Mouse (Mus musculus): ENCODE results near the gene Cpne1. TPM values are rescaled to one million over a fixed set of nuclear protein-coding genes. Genes with fewer than 3 reads are reported as not detected.
"Not testable (repeated sequence)": the region's sequence is repeated elsewhere in the genome, so short reads cannot be mapped to it uniquely, and the experiment has no call there.

The Cpne1 gene
- polyA plus RNA-seq, 1 experiment from 2014 or later: 36.2 TPM

- Histone ChIP-seq H3K9me3 (replicated peaks) (no peaks in the 10 kb centered on the region), H3K4me3 (no peak overlapping the region), H3K9ac (no peak overlapping the region), H3K27me3 (replicated peaks) (no peaks in the 10 kb centered on the region), H3K36me3 (peaks cover 56% of the 10 kb centered on the region), H3K4me2 (no peak overlapping the region), H3K27ac (no peak overlapping the region), H3K4me1 (no peaks in the 10 kb centered on the region)
- WGBS (ENCODE audit: insufficient replicate concordance): 81% methylated on average over 5 of the region's 5 CpGs
- ATAC-seq: no peak
Measured at GRCm38 (mm10) chr2:156123731-156124130, 12.0 kb upstream of the Cpne1 start.

- peaks cover 18% of the 10 kb centered on the region for H3K36me3 ChIP-seq
- no peaks in the 10 kb centered on the region for H3K9me3 ChIP-seq (replicated peaks)
- no peaks in the 10 kb centered on the region for H3K27me3 ChIP-seq (replicated peaks)
- H3K4me1 ChIP-seq: no peaks in the 10 kb centered on the region
- ATAC-seq: no peak
- no peak overlapping the region for H3K9ac ChIP-seq
- no peak overlapping the region for H3K4me2 ChIP-seq
- H3K27ac ChIP-seq: no peak overlapping the region
- no peak overlapping the region for H3K4me3 ChIP-seq
Measured at GRCm38 (mm10) chr2:156119566-156119965, 7.8 kb upstream of the Cpne1 start.

- peak overlapping the region; percentile 79 for H3K4me2 ChIP-seq
- peaks cover 36% of the 10 kb centered on the region for H3K4me1 ChIP-seq
- H3K27me3 ChIP-seq (replicated peaks); ATAC-seq; H3K9me3 ChIP-seq (replicated peaks): not testable (repeated sequence)
- 13% methylated on average over 5 of the region's 5 CpGs for WGBS (ENCODE audit: insufficient replicate concordance)
- H3K27ac ChIP-seq: peak overlapping the region; percentile 91
- H3K36me3 ChIP-seq: peaks cover 13% of the 10 kb centered on the region; the same call in 1 of the 2 replicates
- peak overlapping the region; percentile 95 for H3K4me3 ChIP-seq
- H3K9ac ChIP-seq: peak overlapping the region; percentile 94
Measured at GRCm38 (mm10) chr2:156112080-156112423, 287 bp upstream of the Cpne1 start.

- peaks cover 22% of the 10 kb centered on the region; the same call in 1 of the 2 replicates for H3K36me3 ChIP-seq
- peak overlapping the region; percentile 91 for H3K27ac ChIP-seq
- 3% methylated on average over 16 of the region's 16 CpGs for WGBS (ENCODE audit: insufficient replicate concordance)
- ATAC-seq: peak; percentile 73
- peaks cover 45% of the 10 kb centered on the region for H3K4me1 ChIP-seq
- no peaks in the 10 kb centered on the region for H3K9me3 ChIP-seq (replicated peaks)
- H3K4me3 ChIP-seq: peak overlapping the region; percentile 95
- no peaks in the 10 kb centered on the region for H3K27me3 ChIP-seq (replicated peaks)
- H3K4me2 ChIP-seq: peak overlapping the region; percentile 79
- peak overlapping the region; percentile 94 for H3K9ac ChIP-seq
Measured at GRCm38 (mm10) chr2:156110627-156111357, 973 bp downstream of the Cpne1 start.

- ATAC-seq: no peak
- Histone ChIP-seq H3K36me3 (peaks cover 64% of the 10 kb centered on the region), H3K4me1 (peaks cover 3% of the 10 kb centered on the region; the same call in 1 of the 2 replicates), H3K9me3 (replicated peaks) (no peaks in the 10 kb centered on the region), H3K4me3 (no peak overlapping the region), H3K4me2 (no peak overlapping the region), H3K9ac (no peak overlapping the region), H3K27me3 (replicated peaks) (no peaks in the 10 kb centered on the region), H3K27ac (no peak overlapping the region)
- WGBS (ENCODE audit: insufficient replicate concordance): 86% methylated on average over 5 of the region's 5 CpGs
Measured at GRCm38 (mm10) chr2:156091926-156092325, 19.8 kb downstream of the Cpne1 start.

GRCm38 (mm10) chr2:156089799-156090198 lies 22.0 kb downstream of the Cpne1 start:
- ATAC-seq: no peak
- Histone ChIP-seq H3K4me1 (peaks cover 7% of the 10 kb centered on the region), H3K27ac (no peak overlapping the region), H3K9ac (no peak overlapping the region), H3K4me3 (no peak overlapping the region), H3K36me3 (peaks cover 43% of the 10 kb centered on the region), H3K4me2 (no peak overlapping the region), H3K9me3 (replicated peaks) (no peaks in the 10 kb centered on the region), H3K27me3 (replicated peaks) (no peaks in the 10 kb centered on the region)
- WGBS (ENCODE audit: insufficient replicate concordance): 95% methylated on average over 1 of the region's 1 CpGs

GRCm38 (mm10) chr2:156087391-156088110 lies 24.2 kb downstream of the Cpne1 start:
- Histone ChIP-seq H3K9me3 (replicated peaks) (no peaks in the 10 kb centered on the region), H3K27me3 (replicated peaks) (no peaks in the 10 kb centered on the region), H3K4me3 (no peak overlapping the region), H3K4me1 (peaks cover 18% of the 10 kb centered on the region), H3K9ac (no peak overlapping the region), H3K4me2 (no peak overlapping the region), H3K36me3 (peaks cover 36% of the 10 kb centered on the region), H3K27ac (no peak overlapping the region)
- ATAC-seq: no peak
- WGBS (ENCODE audit: insufficient replicate concordance): 70% methylated on average over 7 of the region's 7 CpGs

GRCm38 (mm10) chr2:156084541-156084940 lies 27.2 kb downstream of the Cpne1 start:
- no peak overlapping the region for H3K4me2 ChIP-seq
- no peak overlapping the region for H3K27ac ChIP-seq
- peaks cover 11% of the 10 kb centered on the region for H3K36me3 ChIP-seq
- no peak overlapping the region for H3K4me3 ChIP-seq
- H3K9me3 ChIP-seq (replicated peaks): no peaks in the 10 kb centered on the region
- no peaks in the 10 kb centered on the region for H3K27me3 ChIP-seq (replicated peaks)
- no peak overlapping the region for H3K9ac ChIP-seq
- peaks cover 20% of the 10 kb centered on the region for H3K4me1 ChIP-seq
- no peak for ATAC-seq
- 80% methylated on average over 3 of the region's 3 CpGs for WGBS (ENCODE audit: insufficient replicate concordance)

GRCm38 (mm10) chr2:156080391-156080790 lies 31.4 kb downstream of the Cpne1 start:
- no peak overlapping the region for H3K27ac ChIP-seq
- no peak for ATAC-seq
- no peaks in the 10 kb centered on the region for H3K9me3 ChIP-seq (replicated peaks)
- no peak overlapping the region for H3K4me3 ChIP-seq
- peaks cover 40% of the 10 kb centered on the region for H3K36me3 ChIP-seq
- H3K4me2 ChIP-seq: no peak overlapping the region
- H3K27me3 ChIP-seq (replicated peaks): no peaks in the 10 kb centered on the region
- no peak overlapping the region for H3K9ac ChIP-seq
- peaks cover 16% of the 10 kb centered on the region for H3K4me1 ChIP-seq
- 92% methylated on average over 7 of the region's 7 CpGs for WGBS (ENCODE audit: insufficient replicate concordance)

GRCm38 (mm10) chr2:156079674-156080073 lies 32.1 kb downstream of the Cpne1 start:
- Histone ChIP-seq H3K27me3 (replicated peaks) (no peaks in the 10 kb centered on the region), H3K9me3 (replicated peaks) (no peaks in the 10 kb centered on the region), H3K9ac (no peak overlapping the region), H3K36me3 (peaks cover 47% of the 10 kb centered on the region), H3K4me3 (no peak overlapping the region), H3K27ac (no peak overlapping the region), H3K4me2 (no peak overlapping the region), H3K4me1 (peaks cover 12% of the 10 kb centered on the region)
- no peak for ATAC-seq
- WGBS (ENCODE audit: insufficient replicate concordance): 69% methylated on average over 4 of the region's 4 CpGs

GRCm38 (mm10) chr2:156079183-156079560 lies 32.6 kb downstream of the Cpne1 start:
- Histone ChIP-seq H3K9ac (no peak overlapping the region), H3K36me3 (peaks cover 52% of the 10 kb centered on the region), H3K27ac (no peak overlapping the region), H3K4me3 (no peak overlapping the region), H3K4me1 (peaks cover 12% of the 10 kb centered on the region), H3K9me3 (replicated peaks) (no peaks in the 10 kb centered on the region), H3K4me2 (no peak overlapping the region), H3K27me3 (replicated peaks) (no peaks in the 10 kb centered on the region)
- 81% methylated on average over 8 of the region's 8 CpGs for WGBS (ENCODE audit: insufficient replicate concordance)
- no peak for ATAC-seq

- Histone ChIP-seq H3K9ac (no peak overlapping the region), H3K36me3 (peaks cover 58% of the 10 kb centered on the region), H3K9me3 (replicated peaks) (no peaks in the 10 kb centered on the region), H3K4me2 (no peak overlapping the region), H3K27me3 (replicated peaks) (no peaks in the 10 kb centered on the region), H3K4me3 (no peak overlapping the region), H3K4me1 (peaks cover 12% of the 10 kb centered on the region), H3K27ac (no peak overlapping the region)
- 87% methylated on average over 16 of the region's 16 CpGs for WGBS (ENCODE audit: insufficient replicate concordance)
- ATAC-seq: no peak
Measured at GRCm38 (mm10) chr2:156078421-156079182, 33.2 kb downstream of the Cpne1 start.
